Mouse (Mus musculus): ENCODE measurements at regions not wholly inside any gene's neighbourhood (a gene's known extent, or its start where the extent isn't known, plus 50 kb on each side); places are given as distances from the start of the nearest gene placed in this dataset.

GRCm38 (mm10) chr2:75090439-75090838, 264.8 kb downstream of the Mtx2 start:
- Histone ChIP-seq H3K9ac (replicated peaks; ENCODE audit: low read length) (no peak overlapping the region), H3K4me3 (ENCODE audit: low read length) (no peak overlapping the region), H3K4me2 (ENCODE audit: low read depth, low read length) (no peak overlapping the region), H3K36me3 (ENCODE audit: insufficient read depth, low read length) (no peaks in the 10 kb centered on the region), H3K4me1 (ENCODE audit: insufficient read depth, low read length) (no peaks in the 10 kb centered on the region), H3K27me3 (ENCODE audit: insufficient read depth, low read length) (no peaks in the 10 kb centered on the region), H3K9me3 (ENCODE audit: low read length) (no peaks in the 10 kb centered on the region), H3K27ac (no peak overlapping the region)
- no peak for ATAC-seq
- WGBS: 68% methylated on average over 16 of the region's 16 CpGs
- no peak for DNase-seq (ENCODE audit: low spot score)
- no peak for TF ChIP-seq CTCF (IDR thresholded peaks at IDR 0.05; ENCODE audit: low read depth)

- 59% methylated on average over 11 of the region's 11 CpGs for WGBS
- H3K4me1 ChIP-seq (ENCODE audit: insufficient read depth, low read length): 0 out of 2 replicates have a peak, but pooled peaks cover 3% of the 10 kb centered on the region
These were observed 275.9 kb downstream of the Mtx2 start for GRCm38 (mm10) chr2:75101501-75101900.

GRCm38 (mm10) chr2:75112751-75113150, 287.1 kb downstream of the Mtx2 start:
- DNase-seq (ENCODE audit: low spot score) (no peak), ATAC-seq (no peak)
- Histone ChIP-seq H3K4me1 (ENCODE audit: insufficient read depth, low read length) (no peaks in the 10 kb centered on the region), H3K4me3 (ENCODE audit: low read length) (no peak overlapping the region), H3K9ac (replicated peaks; ENCODE audit: low read length) (no peak overlapping the region), H3K36me3 (ENCODE audit: insufficient read depth, low read length) (no peaks in the 10 kb centered on the region), H3K27ac (no peak overlapping the region), H3K9me3 (ENCODE audit: low read length) (no peaks in the 10 kb centered on the region), H3K27me3 (ENCODE audit: insufficient read depth, low read length) (no peaks in the 10 kb centered on the region), H3K4me2 (ENCODE audit: low read depth, low read length) (no peak overlapping the region)
- no peak for TF ChIP-seq CTCF (IDR thresholded peaks at IDR 0.05; ENCODE audit: low read depth)
- WGBS: 82% methylated on average over 9 of the region's 9 CpGs

More at GRCm38 (mm10) chr2:75101501-75101900, 275.9 kb downstream of the Mtx2 start:
- Histone ChIP-seq H3K4me2 (ENCODE audit: low read depth, low read length) (no peak overlapping the region), H3K27ac (no peak overlapping the region), H3K27me3 (ENCODE audit: insufficient read depth, low read length) (no peaks in the 10 kb centered on the region), H3K9ac (replicated peaks; ENCODE audit: low read length) (no peak overlapping the region), H3K9me3 (ENCODE audit: low read length) (no peaks in the 10 kb centered on the region), H3K4me3 (ENCODE audit: low read length) (no peak overlapping the region), H3K36me3 (ENCODE audit: insufficient read depth, low read length) (no peaks in the 10 kb centered on the region)
- ATAC-seq (no peak), DNase-seq (ENCODE audit: low spot score) (no peak)
- no peak for TF ChIP-seq CTCF (IDR thresholded peaks at IDR 0.05; ENCODE audit: low read depth)

GRCm38 (mm10) chr2:75114375-75114774, 288.8 kb downstream of the Mtx2 start:
- DNase-seq (ENCODE audit: low spot score) (no peak), ATAC-seq (no peak)
- H3K27me3 ChIP-seq (ENCODE audit: insufficient read depth, low read length): no peaks in the 10 kb centered on the region
- no peak overlapping the region for H3K4me3 ChIP-seq (ENCODE audit: low read length)
- no peaks in the 10 kb centered on the region for H3K36me3 ChIP-seq (ENCODE audit: insufficient read depth, low read length)
- H3K9me3 ChIP-seq (ENCODE audit: low read length): no peaks in the 10 kb centered on the region
- 51% methylated on average over 6 of the region's 6 CpGs for WGBS
- no peak overlapping the region for H3K9ac ChIP-seq (replicated peaks; ENCODE audit: low read length)
- no peaks in the 10 kb centered on the region for H3K4me1 ChIP-seq (ENCODE audit: insufficient read depth, low read length)
- no peak overlapping the region for H3K4me2 ChIP-seq (ENCODE audit: low read depth, low read length)
- TF ChIP-seq CTCF (IDR thresholded peaks at IDR 0.05; ENCODE audit: low read depth): no peak
- H3K27ac ChIP-seq: no peak overlapping the region

- WGBS: 80% methylated on average over 8 of the region's 8 CpGs
- no peak for DNase-seq (ENCODE audit: low spot score)
- no peak for ATAC-seq
- H3K9ac ChIP-seq (replicated peaks; ENCODE audit: low read length): no peak overlapping the region
- H3K4me1 ChIP-seq (ENCODE audit: insufficient read depth, low read length): no peaks in the 10 kb centered on the region
- no peak overlapping the region for H3K4me3 ChIP-seq (ENCODE audit: low read length)
- H3K4me2 ChIP-seq (ENCODE audit: low read depth, low read length): no peak overlapping the region
- no peaks in the 10 kb centered on the region for H3K36me3 ChIP-seq (ENCODE audit: insufficient read depth, low read length)
- no peak for TF ChIP-seq CTCF (IDR thresholded peaks at IDR 0.05; ENCODE audit: low read depth)
- H3K9me3 ChIP-seq (ENCODE audit: low read length): no peaks in the 10 kb centered on the region
- H3K27me3 ChIP-seq (ENCODE audit: insufficient read depth, low read length): no peaks in the 10 kb centered on the region
- H3K27ac ChIP-seq: no peak overlapping the region
These were observed 292.8 kb downstream of the Mtx2 start for GRCm38 (mm10) chr2:75118348-75118926.

GRCm38 (mm10) chr2:75119599-75119998, 294.0 kb downstream of the Mtx2 start:
- WGBS: 95% methylated on average over 9 of the region's 9 CpGs
- no peak overlapping the region for H3K4me2 ChIP-seq (ENCODE audit: low read depth, low read length)
- H3K27ac ChIP-seq: no peak overlapping the region
- no peaks in the 10 kb centered on the region for H3K9me3 ChIP-seq (ENCODE audit: low read length)
- H3K27me3 ChIP-seq (ENCODE audit: insufficient read depth, low read length): no peaks in the 10 kb centered on the region
- H3K9ac ChIP-seq (replicated peaks; ENCODE audit: low read length): no peak overlapping the region
- DNase-seq (ENCODE audit: low spot score) (no peak), ATAC-seq (no peak)
- TF ChIP-seq CTCF (IDR thresholded peaks at IDR 0.05; ENCODE audit: low read depth): no peak
- no peak overlapping the region for H3K4me3 ChIP-seq (ENCODE audit: low read length)
- no peaks in the 10 kb centered on the region for H3K4me1 ChIP-seq (ENCODE audit: insufficient read depth, low read length)
- no peaks in the 10 kb centered on the region for H3K36me3 ChIP-seq (ENCODE audit: insufficient read depth, low read length)

- no peak for TF ChIP-seq CTCF (IDR thresholded peaks at IDR 0.05; ENCODE audit: low read depth)
- no peak overlapping the region for H3K27ac ChIP-seq
- DNase-seq (ENCODE audit: low spot score): no peak
- WGBS: 82% methylated on average over 10 of the region's 10 CpGs
- H3K27me3 ChIP-seq (ENCODE audit: insufficient read depth, low read length): peaks cover 27% of the 10 kb centered on the region
- H3K4me3 ChIP-seq (ENCODE audit: low read length): no peak overlapping the region
- no peaks in the 10 kb centered on the region for H3K9me3 ChIP-seq (ENCODE audit: low read length)
- H3K36me3 ChIP-seq (ENCODE audit: insufficient read depth, low read length): no peaks in the 10 kb centered on the region
- no peak overlapping the region for H3K4me2 ChIP-seq (ENCODE audit: low read depth, low read length)
- no peak overlapping the region for H3K9ac ChIP-seq (replicated peaks; ENCODE audit: low read length)
- peaks cover 8% of the 10 kb centered on the region; the same call in 1 of the 2 replicates for H3K4me1 ChIP-seq (ENCODE audit: insufficient read depth, low read length)
- no peak for ATAC-seq
These were observed 307.9 kb downstream of the Mtx2 start for GRCm38 (mm10) chr2:75133298-75134080.

Data from hindbrain, postnatal 0 days (tissue).